Comparison of ENCODE assay signal across 8 mouse cellular contexts in the genomic region with DNA sequence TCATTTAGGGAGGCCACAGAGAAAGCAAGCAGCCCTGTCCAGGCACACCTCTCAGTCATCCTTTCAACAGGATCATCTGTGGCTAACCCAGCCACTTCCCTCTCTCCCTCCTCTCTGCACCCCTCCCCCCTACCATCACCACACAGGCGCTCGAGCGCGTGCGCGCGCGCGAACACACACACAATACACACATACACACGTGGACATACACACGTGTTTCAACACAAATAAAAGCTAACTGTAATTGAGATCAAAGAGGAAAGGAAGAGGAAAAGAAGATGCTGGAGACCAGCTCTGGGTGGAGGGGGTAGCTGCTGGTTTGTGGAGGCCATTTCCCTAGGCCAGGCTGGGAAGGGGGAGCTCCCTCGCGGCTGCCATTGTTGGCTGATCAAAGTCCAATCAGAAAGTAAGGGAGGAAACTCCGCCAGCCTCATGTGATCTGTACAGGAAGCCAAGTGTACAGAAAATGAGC.
DNase-seq lines count a peak whose midpoint lies in the region; ATAC-seq lines count a peak whose summit lies in the region.

No protein-coding gene starts in this region.

- intact Hi-C loops in left cerebral cortex, postnatal 10 days (cut with DNase I), result no loop called here

- H3K9me3 ChIP-seq in limb, embryonic 11.5 days (ENCODE audit: control insufficient read depth, low read length), result no peaks in the 10 kb centered on the region
- H3K9me3 ChIP-seq in neural tube, embryonic 12.5 days, result no peaks in the 10 kb centered on the region

- peaks cover 40% of the 10 kb centered on the region for H3K4me1 ChIP-seq in limb, embryonic 11.5 days (ENCODE audit: control insufficient read depth, insufficient read depth, low read length)
- H3K4me1 ChIP-seq in neural tube, embryonic 12.5 days, result peaks cover 89% of the 10 kb centered on the region

- H3K9ac ChIP-seq in limb, embryonic 11.5 days (ENCODE audit: low read length), result peak overlapping the region; percentile 12; the same call in 1 of the 2 replicates
- H3K9ac ChIP-seq in neural tube, embryonic 12.5 days, result no peak overlapping the region

- peak; percentile 28 for ATAC-seq in granulocyte monocyte progenitor cell, adult 5-6 weeks (replicated peaks; ENCODE audit: poor library complexity, severe bottlenecking)
- no peak; the same call in 1 of the 2 replicates for ATAC-seq in limb, embryonic 11.5 days (ENCODE audit: insufficient number of reproducible peaks, low FRiP score, low TSS enrichment, low read depth)
- peak; percentile 52 for ATAC-seq in neural tube, embryonic 12.5 days (ENCODE audit: low FRiP score, low read depth)

- H3K36me3 ChIP-seq in limb, embryonic 11.5 days (ENCODE audit: control insufficient read depth, insufficient read depth, low read length), result no peaks in the 10 kb centered on the region
- H3K36me3 ChIP-seq in neural tube, embryonic 12.5 days, result no peaks in the 10 kb centered on the region; the same call in 1 of the 2 replicates

- no peak overlapping the region for H3K27ac ChIP-seq in limb, embryonic 11.5 days (replicated peaks; ENCODE audit: low read depth, low read length)
- peak overlapping the region; percentile 60; the same call in 1 of the 2 replicates for H3K27ac ChIP-seq in neural tube, embryonic 12.5 days

- DNase-seq in left cerebral cortex, postnatal 10 days (ENCODE audit: extremely low spot score in 1 of 2, low spot score in 2 of 2), result peak; percentile 29 to 47
- no peak for DNase-seq in left cerebral cortex, adult 18-20 months (ENCODE audit: low spot score in 2 of 2)
- peak; percentile 65 for DNase-seq in limb, embryonic 11.5 days (ENCODE audit: low spot score)
- no peak for DNase-seq in gastrocnemius, adult 8-10 months (ENCODE audit: low spot score in 2 of 2)
- DNase-seq in gastrocnemius, adult 18-20 months (ENCODE audit: low spot score), result no peak
- DNase-seq in frontal cortex, postnatal 14 days (ENCODE audit: low spot score in 2 of 2), result no peak

- peak overlapping the region; percentile 29 for H3K4me2 ChIP-seq in limb, embryonic 11.5 days (ENCODE audit: low read depth, severe bottlenecking)
- peak overlapping the region; percentile 58 for H3K4me2 ChIP-seq in neural tube, embryonic 12.5 days (replicated peaks)

- no peak overlapping the region for H3K4me3 ChIP-seq in limb, embryonic 11.5 days (ENCODE audit: low read depth, low read length)
- H3K4me3 ChIP-seq in neural tube, embryonic 12.5 days, result peak overlapping the region; percentile 12; the same call in 1 of the 2 replicates

- WGBS in limb, embryonic 11.5 days, result 21% methylated on average over 14 of the region's 14 CpGs
- WGBS in neural tube, embryonic 12.5 days, result 6% methylated on average over 14 of the region's 14 CpGs

- H3K27me3 ChIP-seq in limb, embryonic 11.5 days (ENCODE audit: control insufficient read depth, insufficient read depth, low read length), result no peaks in the 10 kb centered on the region
- H3K27me3 ChIP-seq in neural tube, embryonic 12.5 days (replicated peaks), result no peaks in the 10 kb centered on the region

Comparison
In these comparisons a context has a peak if more than half of its experiments do, and no peak if none do; other contexts are left out.
1. DNase-seq: peak in left cerebral cortex, postnatal 10 days (2 of 2) and limb, embryonic 11.5 days (single experiment); none in left cerebral cortex, adult 18-20 months (0 of 2), gastrocnemius, adult 8-10 months (0 of 2), gastrocnemius, adult 18-20 months (single experiment) and frontal cortex, postnatal 14 days (0 of 2).